Mouse (Mus musculus): ENCODE results near the gene Krt6b. TPM values are rescaled to one million over a fixed set of nuclear protein-coding genes. Genes with fewer than 3 reads are reported as not detected.
A peak's percentile ranks its signal among the peaks of the same experiment; 100 is the strongest.

Gene Krt6b
- total RNA-seq (2014; rRNA removed) (not detected in 2 replicates), polyA plus RNA-seq (2015; fragmentation: Nextera tagmentation; extraction: Ambion mirVana) (not detected in 2 replicates)

- ATAC-seq (no peak), DNase-seq (ENCODE audit: low spot score) (no peak)
- no peaks in the 10 kb centered on the region for H3K36me3 ChIP-seq (ENCODE audit: insufficient read depth, low read length)
- no peaks in the 10 kb centered on the region for H3K27me3 ChIP-seq (ENCODE audit: insufficient read depth, low read length)
- H3K9ac ChIP-seq (replicated peaks; ENCODE audit: low read length): no peak within 1 kb of the TSS
- no peak within 1 kb of the TSS for H3K27ac ChIP-seq
- H3K4me1 ChIP-seq (ENCODE audit: insufficient read depth, low read length): no peaks in the 10 kb centered on the region
- no peak within 1 kb of the TSS for H3K4me3 ChIP-seq (ENCODE audit: low read length)
- H3K9me3 ChIP-seq (ENCODE audit: low read length): no peaks in the 10 kb centered on the region
- H3K4me2 ChIP-seq (ENCODE audit: low read depth, low read length): no peak within 1 kb of the TSS
- 92% methylated on average over 2 of the region's 2 CpGs for WGBS
- no peak for TF ChIP-seq CTCF (IDR thresholded peaks at IDR 0.05; ENCODE audit: low read depth)
These were observed at the start of gene Krt6b for GRCm38 (mm10) chr15:101680187-101680586. Gene Krt6b, minus strand, starts transcription at chr15:101680287.

- Histone ChIP-seq H3K27me3 (ENCODE audit: insufficient read depth, low read length) (no peaks in the 10 kb centered on the region), H3K4me3 (ENCODE audit: low read length) (no peak overlapping the region), H3K4me2 (ENCODE audit: low read depth, low read length) (no peak overlapping the region), H3K9me3 (ENCODE audit: low read length) (no peaks in the 10 kb centered on the region), H3K27ac (no peak overlapping the region), H3K36me3 (ENCODE audit: insufficient read depth, low read length) (no peaks in the 10 kb centered on the region), H3K4me1 (ENCODE audit: insufficient read depth, low read length) (no peaks in the 10 kb centered on the region), H3K9ac (replicated peaks; ENCODE audit: low read length) (no peak overlapping the region)
- DNase-seq (ENCODE audit: low spot score): no peak
- no peak for TF ChIP-seq CTCF (IDR thresholded peaks at IDR 0.05; ENCODE audit: low read depth)
- 66% methylated on average over 5 of the region's 5 CpGs for WGBS
- no peak for ATAC-seq
These were observed 44.6 kb upstream of the Krt6b start for GRCm38 (mm10) chr15:101724686-101725085.

GRCm38 (mm10) chr15:101715831-101716230 is 35.7 kb upstream of the Krt6b start:
- Histone ChIP-seq H3K9me3 (ENCODE audit: low read length) (no peaks in the 10 kb centered on the region), H3K9ac (replicated peaks; ENCODE audit: low read length) (no peak overlapping the region), H3K4me2 (ENCODE audit: low read depth, low read length) (no peak overlapping the region), H3K4me3 (ENCODE audit: low read length) (no peak overlapping the region), H3K27ac (no peak overlapping the region), H3K4me1 (ENCODE audit: insufficient read depth, low read length) (no peaks in the 10 kb centered on the region), H3K27me3 (ENCODE audit: insufficient read depth, low read length) (no peaks in the 10 kb centered on the region), H3K36me3 (ENCODE audit: insufficient read depth, low read length) (no peaks in the 10 kb centered on the region)
- 85% methylated on average over 3 of the region's 3 CpGs for WGBS
- ATAC-seq: no peak
- TF ChIP-seq CTCF (IDR thresholded peaks at IDR 0.05; ENCODE audit: low read depth): no peak
- no peak for DNase-seq (ENCODE audit: low spot score)

DNA sequence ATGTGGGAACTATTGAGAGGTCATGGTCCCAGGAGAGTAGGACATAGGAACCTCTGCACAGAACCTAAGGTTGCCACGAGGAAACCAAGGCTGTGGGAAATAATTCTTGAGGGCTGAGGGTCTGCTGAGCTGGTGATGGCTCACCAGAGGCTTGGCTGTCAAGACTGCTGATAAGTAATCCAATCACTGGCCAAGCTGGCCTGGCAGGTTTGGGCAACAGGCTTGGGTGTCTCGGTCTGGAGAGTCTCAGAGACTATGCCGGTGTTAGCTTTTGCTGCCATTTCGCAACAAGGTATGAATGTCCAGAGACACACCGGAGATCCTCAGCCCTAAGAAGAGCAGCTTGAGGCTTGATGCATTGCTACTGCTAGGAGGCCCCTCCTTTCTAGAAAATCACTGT is 34.3 kb upstream of the Krt6b start:
- Histone ChIP-seq H3K9me3 (ENCODE audit: low read length) (no peaks in the 10 kb centered on the region), H3K4me2 (ENCODE audit: low read depth, low read length) (no peak overlapping the region), H3K4me3 (ENCODE audit: low read length) (no peak overlapping the region), H3K36me3 (ENCODE audit: insufficient read depth, low read length) (no peaks in the 10 kb centered on the region), H3K4me1 (ENCODE audit: insufficient read depth, low read length) (no peaks in the 10 kb centered on the region), H3K9ac (replicated peaks; ENCODE audit: low read length) (no peak overlapping the region), H3K27me3 (ENCODE audit: insufficient read depth, low read length) (no peaks in the 10 kb centered on the region), H3K27ac (no peak overlapping the region)
- no peak for ATAC-seq
- DNase-seq (ENCODE audit: low spot score): no peak
- 89% methylated on average over 5 of the region's 5 CpGs for WGBS
- TF ChIP-seq CTCF (IDR thresholded peaks at IDR 0.05; ENCODE audit: low read depth): no peak

DNA sequence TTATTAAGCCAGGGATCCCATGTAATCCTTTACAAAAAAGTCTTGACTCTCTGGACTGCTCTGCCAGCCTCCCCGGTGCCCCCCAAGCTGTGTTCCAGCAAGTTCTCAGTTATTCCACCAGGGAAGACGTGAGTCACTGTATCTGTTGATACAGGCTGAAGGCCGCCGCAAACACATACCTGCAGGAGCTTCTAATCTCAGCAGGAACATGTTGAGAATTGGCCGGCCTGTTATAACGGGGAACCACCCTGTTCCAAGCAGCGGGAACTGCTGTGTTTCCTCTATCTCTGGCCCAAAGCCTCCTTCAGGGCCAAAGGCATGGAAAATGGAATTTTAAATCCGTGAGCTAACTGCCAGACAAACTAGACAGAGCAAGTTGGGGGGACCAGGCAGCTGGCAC is 33.6 kb upstream of the Krt6b start:
- Histone ChIP-seq H3K27ac (no peak overlapping the region), H3K27me3 (ENCODE audit: insufficient read depth, low read length) (no peaks in the 10 kb centered on the region), H3K4me3 (ENCODE audit: low read length) (no peak overlapping the region), H3K36me3 (ENCODE audit: insufficient read depth, low read length) (no peaks in the 10 kb centered on the region), H3K9me3 (ENCODE audit: low read length) (no peaks in the 10 kb centered on the region), H3K9ac (replicated peaks; ENCODE audit: low read length) (no peak overlapping the region), H3K4me1 (ENCODE audit: insufficient read depth, low read length) (no peaks in the 10 kb centered on the region), H3K4me2 (ENCODE audit: low read depth, low read length) (no peak overlapping the region)
- TF ChIP-seq CTCF (IDR thresholded peaks at IDR 0.05; ENCODE audit: low read depth): no peak
- DNase-seq (ENCODE audit: low spot score) (no peak), ATAC-seq (no peak)
- WGBS: 72% methylated on average over 8 of the region's 8 CpGs

DNA sequence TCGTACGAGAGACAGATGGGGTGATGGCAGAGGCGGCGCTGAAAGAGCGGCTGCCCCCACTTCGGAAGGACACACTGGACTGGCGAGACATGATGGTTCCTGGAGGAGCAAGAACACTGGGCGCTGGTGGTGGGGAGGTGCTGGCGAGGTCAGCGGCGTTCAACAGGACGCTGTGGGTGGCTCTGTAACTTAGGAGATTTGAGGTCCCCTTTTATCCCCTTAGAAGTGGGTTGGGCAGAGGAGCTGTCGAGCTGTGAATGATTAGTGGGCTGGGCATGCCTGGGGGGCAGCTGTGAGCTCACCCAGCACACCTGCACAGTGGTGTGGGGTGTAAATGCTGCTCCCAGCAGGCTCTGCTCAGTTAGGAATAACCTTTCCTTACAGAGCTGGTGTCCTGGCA is 32.6 kb upstream of the Krt6b start, which contains the start of gene Krt5:
Krt5 (minus strand) TSS at position 179 of the 400 bp plus-strand sequence.
- 72% methylated on average over 13 of the region's 13 CpGs for WGBS
- Histone ChIP-seq H3K4me2 (ENCODE audit: low read depth, low read length) (no peak within 1 kb of the TSS), H3K27me3 (ENCODE audit: insufficient read depth, low read length) (no peaks in the 10 kb centered on the region), H3K27ac (no peak within 1 kb of the TSS), H3K9me3 (ENCODE audit: low read length) (no peaks in the 10 kb centered on the region), H3K36me3 (ENCODE audit: insufficient read depth, low read length) (no peaks in the 10 kb centered on the region), H3K4me1 (ENCODE audit: insufficient read depth, low read length) (no peaks in the 10 kb centered on the region), H3K9ac (replicated peaks; ENCODE audit: low read length) (no peak within 1 kb of the TSS), H3K4me3 (ENCODE audit: low read length) (no peak within 1 kb of the TSS)
- TF ChIP-seq CTCF (IDR thresholded peaks at IDR 0.05; ENCODE audit: low read depth): no peak
- DNase-seq (ENCODE audit: low spot score): no peak
- no peak for ATAC-seq

- Histone ChIP-seq H3K27ac (no peak overlapping the region), H3K4me1 (ENCODE audit: insufficient read depth, low read length) (no peaks in the 10 kb centered on the region), H3K9ac (replicated peaks; ENCODE audit: low read length) (no peak overlapping the region), H3K4me3 (ENCODE audit: low read length) (no peak overlapping the region), H3K36me3 (ENCODE audit: insufficient read depth, low read length) (no peaks in the 10 kb centered on the region), H3K9me3 (ENCODE audit: low read length) (no peaks in the 10 kb centered on the region), H3K4me2 (ENCODE audit: low read depth, low read length) (no peak overlapping the region), H3K27me3 (ENCODE audit: insufficient read depth, low read length) (no peaks in the 10 kb centered on the region)
- 68% methylated on average over 11 of the region's 11 CpGs for WGBS
- TF ChIP-seq CTCF (IDR thresholded peaks at IDR 0.05; ENCODE audit: low read depth): peak; percentile 31
- DNase-seq (ENCODE audit: low spot score): no peak
- no peak for ATAC-seq
These were observed 28.6 kb upstream of the Krt6b start for GRCm38 (mm10) chr15:101708683-101709082.

All from hindbrain, postnatal 0 days (tissue).